Mouse (Mus musculus): ENCODE data around the gene Caprin1.
A peak's percentile ranks its signal among the peaks of the same experiment; 100 is the strongest.

Caprin1 gene

GRCm38 (mm10) chr2:103796861-103797466, 485 bp downstream of the Caprin1 start:
- peak; percentile 76 for DNase-seq (ENCODE audit: low read depth, low spot score)

GRCm38 (mm10) chr2:103796211-103796860, 1.1 kb downstream of the Caprin1 start:
- DNase-seq (ENCODE audit: low read depth, low spot score): no peak

GRCm38 (mm10) chr2:103795843-103796210, 1.6 kb downstream of the Caprin1 start:
- peak; percentile 54 for DNase-seq (ENCODE audit: low read depth, low spot score)

- DNase-seq (ENCODE audit: low read depth, low spot score): no peak
Observed at GRCm38 (mm10) chr2:103792009-103792408, 5.4 kb downstream of the Caprin1 start.

GRCm38 (mm10) chr2:103785735-103786134, 11.7 kb downstream of the Caprin1 start:
- DNase-seq (ENCODE audit: low read depth, low spot score): no peak

GRCm38 (mm10) chr2:103784621-103785020, 12.8 kb downstream of the Caprin1 start:
- no peak for DNase-seq (ENCODE audit: low read depth, low spot score)

GRCm38 (mm10) chr2:103762492-103762891, 35.0 kb downstream of the Caprin1 start:
- DNase-seq (ENCODE audit: low read depth, low spot score): no peak

GRCm38 (mm10) chr2:103761993-103762392, 35.5 kb downstream of the Caprin1 start:
- DNase-seq (ENCODE audit: low read depth, low spot score): no peak

- peak; percentile 93 for DNase-seq (ENCODE audit: low read depth, low spot score)
Observed at GRCm38 (mm10) chr2:103760906-103761716, 36.3 kb downstream of the Caprin1 start, which contains the start of gene Nat10. Gene Nat10 (minus strand): TSS chr2:103761270.

- no peak for DNase-seq (ENCODE audit: low read depth, low spot score)
Observed at GRCm38 (mm10) chr2:103760421-103760820, 37.0 kb downstream of the Caprin1 start.

GRCm38 (mm10) chr2:103755458-103756085, 41.9 kb downstream of the Caprin1 start:
- no peak for DNase-seq (ENCODE audit: low read depth, low spot score)

GRCm38 (mm10) chr2:103754614-103755013, 42.8 kb downstream of the Caprin1 start:
- DNase-seq (ENCODE audit: low read depth, low spot score): no peak

- DNase-seq (ENCODE audit: low read depth, low spot score): no peak
Observed at GRCm38 (mm10) chr2:103751771-103752170, 45.7 kb downstream of the Caprin1 start.

- no peak for DNase-seq (ENCODE audit: low read depth, low spot score)
Observed at GRCm38 (mm10) chr2:103749091-103749490, 48.4 kb downstream of the Caprin1 start.

- no peak for DNase-seq (ENCODE audit: low read depth, low spot score)
Observed at GRCm38 (mm10) chr2:103747891-103748290, 49.6 kb downstream of the Caprin1 start.

GRCm38 (mm10) chr2:103746761-103747160, 50.7 kb downstream of the Caprin1 start:
- no peak for DNase-seq (ENCODE audit: low read depth, low spot score)

GRCm38 (mm10) chr2:103746096-103746495, 51.4 kb downstream of the Caprin1 start:
- no peak for DNase-seq (ENCODE audit: low read depth, low spot score)

GRCm38 (mm10) chr2:103745481-103745880, 52.0 kb downstream of the Caprin1 start:
- DNase-seq (ENCODE audit: low read depth, low spot score): no peak

- peak; percentile 51 for DNase-seq (ENCODE audit: low read depth, low spot score)
Observed at GRCm38 (mm10) chr2:103743988-103744387, 53.5 kb downstream of the Caprin1 start.

GRCm38 (mm10) chr2:103743536-103743935, 53.9 kb downstream of the Caprin1 start:
- DNase-seq (ENCODE audit: low read depth, low spot score): no peak

- no peak for DNase-seq (ENCODE audit: low read depth, low spot score)
Observed at GRCm38 (mm10) chr2:103742821-103743220, 54.6 kb downstream of the Caprin1 start.

- no peak for DNase-seq (ENCODE audit: low read depth, low spot score)
Observed at GRCm38 (mm10) chr2:103731423-103731822, 66.0 kb downstream of the Caprin1 start.
